Mouse (Mus musculus) embryonic fibroblast, embryonic 13.5 days (primary cell): ENCODE measurements around the gene Ttc41.
A peak's percentile ranks its signal among the peaks of the same experiment; 100 is the strongest.

Experiments used
- CTCF ChIP-seq: IDR thresholded peaks from 2 replicates; pipeline ENCODE4 v1.5.1; 2011; ENCODE audit warnings: mild to moderate bottlenecking, control low read depth, low read length, moderate library complexity, borderline replicate concordance; ENCODE audit not compliant: insufficient read depth
- POLR2A ChIP-seq: IDR thresholded peaks from 2 replicates; pipeline ENCODE4 v1.6.1; 2011; ENCODE audit warnings: low read depth, mild to moderate bottlenecking, control low read depth, low read length, moderate library complexity

GRCm38 (mm10) chr10:86727548-86727980 lies 22.0 kb downstream of the Ttc41 start:
- TF ChIP-seq POLR2A = peak; percentile 57
- no peak for TF ChIP-seq CTCF
